Mouse (Mus musculus): ENCODE results near the gene Nudt16l1. TPM values are rescaled to one million over a fixed set of nuclear protein-coding genes. Genes with fewer than 3 reads are reported as not detected.
A peak's percentile ranks its signal among the peaks of the same experiment; 100 is the strongest.

Nudt16l1 gene
- polyA plus RNA-seq (2015; fragmentation: Nextera tagmentation; extraction: Ambion mirVana): 77.7 and 79.5 TPM in 2 replicates

- no peak for ATAC-seq
These were observed at the start of gene Nudt16l1 for GRCm38 (mm10) chr16:4938461-4938860. TSS of gene Nudt16l1 (plus strand) at chr16:4938761.

GRCm38 (mm10) chr16:4890201-4890709 lies 48.3 kb upstream of the Nudt16l1 start:
- Histone ChIP-seq H3K9me3 (ENCODE audit: control insufficient read depth) (no peaks in the 10 kb centered on the region), H3K27me3 (replicated peaks; ENCODE audit: control insufficient read depth, insufficient read depth, low read length) (no peaks in the 10 kb centered on the region), H3K36me3 (ENCODE audit: control insufficient read depth, insufficient read depth) (0 out of 2 replicates have a peak, but pooled peaks cover 4% of the 10 kb centered on the region), H3K4me1 (replicated peaks; ENCODE audit: control insufficient read depth, insufficient read depth, low read length) (no peaks in the 10 kb centered on the region), H3K4me3 (ENCODE audit: low read depth, low read length) (no peak overlapping the region), H3K4me2 (replicated peaks; ENCODE audit: low read depth) (no peak overlapping the region), H3K27ac (ENCODE audit: low read depth, low read length) (no peak overlapping the region), H3K9ac (ENCODE audit: low read depth, low read length) (no peak overlapping the region)
- WGBS: 43% methylated on average over 4 of the region's 4 CpGs
- no peak for TF ChIP-seq CTCF (IDR thresholded peaks at IDR 0.05; ENCODE audit: low read depth)
- ATAC-seq: no peak

More at GRCm38 (mm10) chr16:4938461-4938860, at the start of gene Nudt16l1:
- WGBS: 0% methylated on average over 2 of the region's 2 CpGs
- Histone ChIP-seq H3K4me2 (replicated peaks; ENCODE audit: low read depth) (peak within 1 kb of the TSS; percentile 95), H3K4me1 (replicated peaks; ENCODE audit: control insufficient read depth, insufficient read depth, low read length) (no peaks in the 10 kb centered on the region; the same call in none of the 2 replicates), H3K4me3 (ENCODE audit: low read depth, low read length) (peak within 1 kb of the TSS; percentile 83), H3K9me3 (ENCODE audit: control insufficient read depth) (no peaks in the 10 kb centered on the region), H3K36me3 (ENCODE audit: control insufficient read depth, insufficient read depth) (peaks cover 72% of the 10 kb centered on the region), H3K9ac (ENCODE audit: low read depth, low read length) (peak within 1 kb of the TSS; percentile 83), H3K27me3 (replicated peaks; ENCODE audit: control insufficient read depth, insufficient read depth, low read length) (no peaks in the 10 kb centered on the region), H3K27ac (ENCODE audit: low read depth, low read length) (peak within 1 kb of the TSS; percentile 66)
- 0 out of 2 replicates have a peak, but pooled peaks have one; percentile 3 for TF ChIP-seq CTCF (IDR thresholded peaks at IDR 0.05; ENCODE audit: low read depth)

GRCm38 (mm10) chr16:4892171-4892570 lies 46.4 kb upstream of the Nudt16l1 start:
- Histone ChIP-seq H3K27ac (ENCODE audit: low read depth, low read length) (no peak overlapping the region), H3K36me3 (ENCODE audit: control insufficient read depth, insufficient read depth) (0 out of 2 replicates have a peak, but pooled peaks cover 4% of the 10 kb centered on the region), H3K27me3 (replicated peaks; ENCODE audit: control insufficient read depth, insufficient read depth, low read length) (no peaks in the 10 kb centered on the region), H3K4me3 (ENCODE audit: low read depth, low read length) (no peak overlapping the region), H3K4me1 (replicated peaks; ENCODE audit: control insufficient read depth, insufficient read depth, low read length) (no peaks in the 10 kb centered on the region), H3K9ac (ENCODE audit: low read depth, low read length) (no peak overlapping the region), H3K9me3 (ENCODE audit: control insufficient read depth) (no peaks in the 10 kb centered on the region), H3K4me2 (replicated peaks; ENCODE audit: low read depth) (no peak overlapping the region)
- TF ChIP-seq CTCF (IDR thresholded peaks at IDR 0.05; ENCODE audit: low read depth): no peak
- WGBS: 85% methylated on average over 6 of the region's 6 CpGs
- no peak for ATAC-seq

GRCm38 (mm10) chr16:4894201-4894908 lies 44.2 kb upstream of the Nudt16l1 start:
- 0 out of 2 replicates have a peak, but pooled peaks cover 4% of the 10 kb centered on the region for H3K36me3 ChIP-seq (ENCODE audit: control insufficient read depth, insufficient read depth)
- H3K4me1 ChIP-seq (replicated peaks; ENCODE audit: control insufficient read depth, insufficient read depth, low read length): no peaks in the 10 kb centered on the region
- H3K9ac ChIP-seq (ENCODE audit: low read depth, low read length): no peak overlapping the region
- H3K27ac ChIP-seq (ENCODE audit: low read depth, low read length): no peak overlapping the region
- no peak overlapping the region for H3K4me3 ChIP-seq (ENCODE audit: low read depth, low read length)
- H3K27me3 ChIP-seq (replicated peaks; ENCODE audit: control insufficient read depth, insufficient read depth, low read length): no peaks in the 10 kb centered on the region
- H3K4me2 ChIP-seq (replicated peaks; ENCODE audit: low read depth): no peak overlapping the region
- TF ChIP-seq CTCF (IDR thresholded peaks at IDR 0.05; ENCODE audit: low read depth): no peak
- no peaks in the 10 kb centered on the region for H3K9me3 ChIP-seq (ENCODE audit: control insufficient read depth)
- no peak for ATAC-seq
- WGBS: 81% methylated on average over 7 of the region's 7 CpGs

DNA sequence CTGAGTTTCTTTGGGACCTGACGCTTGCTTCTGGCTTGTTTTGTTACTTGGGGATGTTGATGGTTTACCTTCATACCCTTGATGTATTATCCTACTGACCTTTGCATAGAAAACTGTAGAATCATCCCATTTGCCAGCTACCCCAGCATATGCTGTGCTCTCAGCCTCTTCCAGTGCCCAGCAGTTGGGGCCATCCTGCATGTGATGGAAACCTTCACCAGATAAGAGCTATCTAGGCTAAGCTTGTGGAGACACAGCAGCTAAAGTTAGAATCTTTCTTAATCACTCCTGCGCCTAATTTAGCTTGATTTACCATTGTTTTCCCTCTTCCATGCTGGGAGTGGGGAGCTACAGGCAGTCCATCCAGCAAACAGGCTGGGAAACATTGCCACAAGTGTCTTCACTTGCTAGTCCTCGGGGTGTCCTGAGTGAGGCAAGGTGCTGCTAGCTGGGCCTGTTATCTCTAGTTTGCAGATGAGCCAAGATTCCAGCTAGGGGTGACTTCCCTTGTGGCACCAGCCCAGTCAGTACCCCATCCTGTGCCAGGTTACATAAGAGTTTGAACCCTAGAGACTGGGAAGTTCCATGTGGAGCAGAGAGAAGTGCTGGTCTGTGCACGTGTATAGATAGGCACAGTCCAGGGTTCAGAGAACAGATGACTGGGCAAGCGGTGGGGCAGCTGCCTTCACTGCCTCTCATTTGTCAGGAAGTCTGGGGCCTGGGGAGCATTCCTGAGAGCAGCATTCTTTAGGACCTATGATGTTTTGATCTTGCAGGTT lies 42.1 kb upstream of the Nudt16l1 start:
- H3K36me3 ChIP-seq (ENCODE audit: control insufficient read depth, insufficient read depth): 0 out of 2 replicates have a peak, but pooled peaks cover 7% of the 10 kb centered on the region
- WGBS: 56% methylated on average over 5 of the region's 5 CpGs
- no peak for TF ChIP-seq CTCF (IDR thresholded peaks at IDR 0.05; ENCODE audit: low read depth)
- 0 out of 2 replicates have a peak overlapping the region, but pooled peaks have one; percentile 22 for H3K9ac ChIP-seq (ENCODE audit: low read depth, low read length)
- no peaks in the 10 kb centered on the region for H3K9me3 ChIP-seq (ENCODE audit: control insufficient read depth)
- H3K4me1 ChIP-seq (replicated peaks; ENCODE audit: control insufficient read depth, insufficient read depth, low read length): no peaks in the 10 kb centered on the region
- H3K27ac ChIP-seq (ENCODE audit: low read depth, low read length): peak overlapping the region; percentile 62
- no peak overlapping the region for H3K4me3 ChIP-seq (ENCODE audit: low read depth, low read length)
- peak; percentile 94 for ATAC-seq
- H3K27me3 ChIP-seq (replicated peaks; ENCODE audit: control insufficient read depth, insufficient read depth, low read length): no peaks in the 10 kb centered on the region
- H3K4me2 ChIP-seq (replicated peaks; ENCODE audit: low read depth): no peak overlapping the region

All from intestine, postnatal 0 days (tissue).